Mouse (Mus musculus) neural tube, embryonic 14.5 days (tissue): ENCODE results near the gene Hap1. TPM values are rescaled to one million over a fixed set of nuclear protein-coding genes. Genes with fewer than 3 reads are reported as not detected.

Experiments
- ATAC-seq: fragments of 200-750 bp; cut with Nextera tagmentation; 2 replicates; pipeline ENCODE4 v1.8.0; 2017; ENCODE audit warnings: low read depth, mild to moderate bottlenecking, moderate TSS enrichment, moderate library complexity
- H3K27ac ChIP-seq: fragments of 300-500 bp; sonication (generic); 2 replicates; pipeline ENCODE4 v1.5.1; 2014; ENCODE audit warnings: low read depth, mild to moderate bottlenecking, control low read depth, low read length, moderate library complexity, mixed read lengths
- H3K27me3 ChIP-seq: fragments of 300-500 bp; sonication (generic); 2 replicates; pipeline ENCODE4 v1.6.1; 2014; ENCODE audit warnings: low read length; ENCODE audit not compliant: control insufficient read depth, insufficient read depth
- H3K36me3 ChIP-seq: fragments of 300-500 bp; sonication (generic); 2 replicates; pipeline ENCODE4 v1.6.1; 2014; ENCODE audit warnings: low read length, mixed read lengths; ENCODE audit not compliant: control insufficient read depth, insufficient read depth
- H3K4me1 ChIP-seq: fragments of 300-500 bp; sonication (generic); 2 replicates; pipeline ENCODE4 v1.6.1; 2014; ENCODE audit warnings: low read length; ENCODE audit not compliant: control insufficient read depth, insufficient read depth
- H3K4me2 ChIP-seq: fragments of 300-500 bp; sonication (generic); 2 replicates; pipeline ENCODE4 v1.6.1; 2014; ENCODE audit warnings: mild to moderate bottlenecking, low read depth, low read length, control low read depth
- H3K4me3 ChIP-seq: fragments of 300-500 bp; sonication (generic); 2 replicates; pipeline ENCODE4 v1.5.1; 2014; ENCODE audit warnings: low read depth, low read length, control low read depth, mixed read lengths
- H3K9ac ChIP-seq: fragments of 300-500 bp; sonication (generic); replicated peaks from 2 replicates; pipeline ENCODE4 v1.6.1; 2014; ENCODE audit warnings: low read depth, mild to moderate bottlenecking, control low read depth, low read length, mixed read lengths
- H3K9me3 ChIP-seq: fragments of 300-500 bp; sonication (generic); 2 replicates; pipeline ENCODE4 v1.6.1; 2016; ENCODE audit warnings: low read length; ENCODE audit not compliant: control insufficient read depth
- WGBS: fragments of 180-500 bp; shearing (Covaris S2); extraction: QIAGEN DNeasy Blood & Tissue Kit; methylation state at CpG from one replicate; pipeline ENCODE4 v1.1.7; 2014; 5-methylcytosine and 5-hydroxymethylcytosine counted together
- polyA plus RNA-seq: library from polyadenylated mRNA; unstranded; fragments of >200 nt; fragmentation: Nextera tagmentation; extraction: Ambion mirVana; gene quantifications from 2 replicates; pipeline ENCODE4 v1.2.1, GENCODE M21; 2014

Gene Hap1
- 71.6 and 93.7 TPM in 2 replicates for polyA plus RNA-seq

DNA sequence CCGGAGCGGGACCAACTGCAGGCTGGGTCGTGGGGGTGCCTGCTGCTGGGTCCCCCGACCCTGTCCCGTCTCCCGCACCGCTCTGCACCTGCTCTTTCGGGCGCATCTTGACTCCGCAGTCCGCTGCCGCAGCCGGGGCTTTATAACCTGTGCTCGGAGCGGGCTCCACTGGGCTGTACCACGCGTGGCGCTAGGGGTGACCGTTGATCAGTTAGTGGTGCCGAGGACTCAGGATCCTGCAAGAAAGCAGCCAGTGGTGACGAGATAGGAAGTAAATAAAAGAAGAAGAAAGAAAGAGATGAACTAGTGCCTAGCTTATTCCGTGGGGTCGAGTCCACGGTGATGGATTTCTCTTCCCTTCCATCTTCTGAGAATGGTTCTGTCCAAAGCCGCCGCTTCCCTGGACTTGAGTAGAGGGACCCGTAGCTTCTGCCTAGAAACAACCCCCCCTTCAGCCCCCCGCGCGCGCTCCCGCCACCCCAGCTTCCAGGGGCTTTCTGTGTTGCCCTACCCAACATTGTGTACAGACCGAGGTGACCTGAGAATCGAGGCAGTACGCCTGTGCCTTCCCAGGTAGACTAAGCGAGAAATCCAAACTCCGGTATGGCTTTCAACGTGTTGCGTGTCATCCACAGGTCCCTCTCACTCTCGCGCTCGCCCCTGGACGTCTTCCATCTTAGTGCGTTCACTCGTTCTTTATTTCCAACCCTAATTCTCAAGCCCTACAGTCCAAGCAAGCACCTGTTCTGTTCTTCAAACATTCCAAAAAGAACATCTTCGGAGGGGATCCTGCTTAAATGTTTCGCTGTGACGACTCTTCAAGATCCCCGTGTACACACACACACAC is at the start of gene Hap1:
Gene Hap1, minus strand, starts transcription at position 157 of the 847 bp plus-strand sequence.
- 0 out of 2 replicates have a peak, but pooled peaks cover 5% of the 10 kb centered on the region for H3K27me3 ChIP-seq
- peak within 1 kb of the TSS; percentile 63 for H3K4me3 ChIP-seq
- 2% methylated on average over 49 of the region's 49 CpGs for WGBS

DNA sequence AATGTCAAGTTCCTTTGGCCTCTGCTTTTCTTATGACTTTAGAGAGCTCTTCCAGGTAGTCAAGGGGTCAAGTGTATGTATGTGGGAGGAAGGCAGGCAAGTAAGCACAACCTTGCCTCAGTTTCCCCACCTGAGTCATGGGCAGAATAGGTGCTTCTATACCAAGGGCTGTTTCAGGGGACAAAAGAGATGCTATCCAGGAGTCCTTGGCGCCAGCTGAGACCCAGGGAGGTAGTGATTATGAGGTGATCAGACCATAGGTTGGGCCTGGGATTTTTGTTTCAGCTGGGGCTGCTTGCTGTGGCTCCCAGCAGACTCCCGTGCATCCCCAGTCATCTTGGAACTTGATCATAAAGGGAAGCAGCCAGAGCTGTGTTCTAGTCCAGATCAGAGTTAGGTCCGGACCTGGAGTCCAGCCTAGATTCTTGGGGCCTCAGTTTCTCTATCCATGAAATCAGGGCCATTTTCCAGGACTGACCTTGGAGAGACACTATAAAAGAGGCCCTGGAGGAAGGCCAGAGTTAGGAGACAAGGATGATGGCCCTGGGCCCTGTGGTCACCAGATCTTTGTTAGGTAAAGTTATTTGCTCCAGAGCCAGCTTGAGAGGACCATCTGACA is 48.6 kb upstream of the Hap1 start:
- no peak overlapping the region for H3K9ac ChIP-seq
- no peak overlapping the region for H3K27ac ChIP-seq
- no peaks in the 10 kb centered on the region for H3K36me3 ChIP-seq
- no peaks in the 10 kb centered on the region for H3K4me1 ChIP-seq
- WGBS = 85% methylated on average over 3 of the region's 3 CpGs
- ATAC-seq = no peak
- H3K4me3 ChIP-seq = no peak overlapping the region
- no peaks in the 10 kb centered on the region for H3K9me3 ChIP-seq
- no peaks in the 10 kb centered on the region for H3K27me3 ChIP-seq
- H3K4me2 ChIP-seq = no peak overlapping the region

More for the DNA sequence above, at the start of gene Hap1:
- ATAC-seq = peak; percentile 59
- Histone ChIP-seq H3K36me3 (no peaks in the 10 kb centered on the region), H3K4me2 (peak within 1 kb of the TSS; percentile 99), H3K27ac (peak within 1 kb of the TSS; percentile 46), H3K4me1 (peaks cover 7% of the 10 kb centered on the region; the same call in 1 of the 2 replicates), H3K9me3 (no peaks in the 10 kb centered on the region), H3K9ac (peak within 1 kb of the TSS; percentile 50)

GRCm38 (mm10) chr11:100403445-100404134 is 47.7 kb upstream of the Hap1 start:
- ATAC-seq = no peak
- Histone ChIP-seq H3K4me1 (no peaks in the 10 kb centered on the region), H3K4me3 (no peak overlapping the region), H3K9ac (no peak overlapping the region), H3K36me3 (no peaks in the 10 kb centered on the region), H3K9me3 (no peaks in the 10 kb centered on the region), H3K27me3 (no peaks in the 10 kb centered on the region), H3K4me2 (no peak overlapping the region), H3K27ac (no peak overlapping the region)
- WGBS = 68% methylated on average over 10 of the region's 10 CpGs

GRCm38 (mm10) chr11:100402682-100403081 is 46.8 kb upstream of the Hap1 start:
- Histone ChIP-seq H3K9me3 (no peaks in the 10 kb centered on the region), H3K4me1 (no peaks in the 10 kb centered on the region), H3K9ac (no peak overlapping the region), H3K4me2 (no peak overlapping the region), H3K27ac (no peak overlapping the region), H3K4me3 (no peak overlapping the region), H3K36me3 (no peaks in the 10 kb centered on the region), H3K27me3 (no peaks in the 10 kb centered on the region)
- WGBS = 77% methylated on average over 2 of the region's 2 CpGs
- ATAC-seq = no peak

DNA sequence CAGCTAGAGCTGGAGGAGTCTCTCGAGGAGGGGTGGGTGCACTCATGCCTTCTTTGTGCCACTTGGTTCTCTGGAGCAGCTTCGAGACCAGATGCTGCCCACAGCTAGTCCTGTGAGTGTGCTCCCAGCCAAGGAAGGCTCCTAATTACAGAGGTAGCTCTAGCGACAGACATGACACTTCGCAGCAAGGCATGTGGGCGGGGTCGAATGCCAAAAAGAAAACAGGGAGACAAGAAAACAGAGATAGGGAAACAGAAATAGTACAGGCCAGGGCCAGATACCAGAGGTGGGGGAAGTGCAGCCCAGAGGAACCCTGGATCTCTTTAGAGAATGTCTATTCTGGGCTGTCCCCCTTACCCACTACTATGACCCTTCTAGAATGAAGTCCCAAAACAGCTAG is 46.3 kb upstream of the Hap1 start:
- Histone ChIP-seq H3K4me3 (no peak overlapping the region), H3K9ac (no peak overlapping the region), H3K9me3 (no peaks in the 10 kb centered on the region), H3K4me1 (no peaks in the 10 kb centered on the region), H3K27ac (no peak overlapping the region), H3K4me2 (no peak overlapping the region), H3K36me3 (no peaks in the 10 kb centered on the region), H3K27me3 (no peaks in the 10 kb centered on the region)
- no peak for ATAC-seq
- WGBS = 46% methylated on average over 6 of the region's 6 CpGs

GRCm38 (mm10) chr11:100400842-100401241 is 44.9 kb upstream of the Hap1 start:
- Histone ChIP-seq H3K27ac (no peak overlapping the region), H3K36me3 (no peaks in the 10 kb centered on the region), H3K4me3 (no peak overlapping the region), H3K4me1 (peaks cover 2% of the 10 kb centered on the region; the same call in 1 of the 2 replicates), H3K9ac (no peak overlapping the region), H3K4me2 (no peak overlapping the region), H3K9me3 (no peaks in the 10 kb centered on the region), H3K27me3 (no peaks in the 10 kb centered on the region)
- 77% methylated on average over 6 of the region's 6 CpGs for WGBS
- ATAC-seq = no peak

DNA sequence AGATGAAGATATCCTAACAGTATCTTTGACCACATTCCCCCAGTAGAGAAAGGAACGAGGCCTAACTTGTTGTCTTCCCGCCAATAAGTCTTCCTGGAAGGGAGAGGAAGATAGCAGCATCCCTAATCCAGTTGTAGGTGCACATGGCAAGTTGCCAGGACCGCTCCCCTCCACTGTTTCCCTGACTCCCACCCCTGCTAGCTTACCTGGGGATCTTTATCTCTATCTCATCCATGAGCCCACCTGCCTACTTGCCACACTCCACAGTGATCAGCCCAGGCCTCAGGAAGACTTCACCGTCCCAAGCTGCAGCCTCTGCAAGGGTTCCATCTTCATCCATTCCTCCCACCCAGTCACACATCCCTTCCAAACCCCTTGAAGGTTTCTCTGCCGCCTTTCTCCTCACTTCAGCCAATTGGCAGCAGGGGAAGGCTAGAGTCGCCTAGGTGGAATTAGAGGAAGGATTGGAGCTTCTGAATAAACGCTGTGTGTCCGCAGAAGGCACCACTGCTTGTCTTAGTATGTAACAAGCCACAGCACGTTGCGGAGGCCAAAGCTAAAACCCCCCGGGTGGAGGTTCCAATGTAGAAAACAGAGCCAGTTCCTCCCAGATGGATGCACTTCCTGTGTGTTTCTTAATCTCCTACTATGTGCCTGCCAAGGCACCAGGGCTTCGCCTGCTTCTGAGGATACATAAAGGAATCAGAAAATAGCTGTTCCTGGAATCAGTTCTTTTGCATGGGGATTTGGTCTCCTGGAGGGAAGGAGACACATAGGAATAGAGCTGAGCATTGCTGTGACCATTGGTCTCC is 44.0 kb upstream of the Hap1 start:
- Histone ChIP-seq H3K9me3 (no peaks in the 10 kb centered on the region), H3K27ac (no peak overlapping the region), H3K4me1 (peaks cover 3% of the 10 kb centered on the region; the same call in 1 of the 2 replicates), H3K4me3 (no peak overlapping the region), H3K4me2 (no peak overlapping the region), H3K36me3 (no peaks in the 10 kb centered on the region), H3K27me3 (no peaks in the 10 kb centered on the region), H3K9ac (0 out of 2 replicates have a peak overlapping the region, but pooled peaks have one; percentile 25)
- ATAC-seq = no peak
- WGBS = 83% methylated on average over 12 of the region's 12 CpGs

DNA sequence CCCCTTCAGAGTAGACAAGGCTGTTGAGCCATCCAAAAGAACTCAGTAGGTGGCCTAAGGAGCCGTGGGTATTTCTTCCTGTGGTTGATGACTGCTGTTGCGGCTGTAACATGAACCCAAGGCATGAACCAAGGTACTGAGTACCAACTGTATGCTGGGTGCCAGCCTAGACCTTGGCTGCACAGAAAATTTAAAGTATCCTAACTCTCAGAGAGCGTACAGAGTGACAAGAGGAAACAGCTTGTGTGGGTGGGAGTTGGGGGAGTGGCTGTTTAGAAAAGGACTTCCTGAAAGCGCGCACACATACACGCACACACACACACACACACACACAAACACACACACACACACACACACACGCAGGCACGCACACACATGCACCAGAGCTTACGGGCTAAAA is 43.4 kb upstream of the Hap1 start:
- no peak overlapping the region for H3K9ac ChIP-seq
- H3K9me3 ChIP-seq = no peaks in the 10 kb centered on the region
- H3K27me3 ChIP-seq = no peaks in the 10 kb centered on the region
- H3K4me2 ChIP-seq = no peak overlapping the region
- H3K4me3 ChIP-seq = no peak overlapping the region
- 83% methylated on average over 9 of the region's 9 CpGs for WGBS
- no peak overlapping the region for H3K27ac ChIP-seq
- H3K36me3 ChIP-seq = no peaks in the 10 kb centered on the region
- H3K4me1 ChIP-seq = peaks cover 5% of the 10 kb centered on the region; the same call in 1 of the 2 replicates
- no peak for ATAC-seq
